In the genomic region with DNA sequence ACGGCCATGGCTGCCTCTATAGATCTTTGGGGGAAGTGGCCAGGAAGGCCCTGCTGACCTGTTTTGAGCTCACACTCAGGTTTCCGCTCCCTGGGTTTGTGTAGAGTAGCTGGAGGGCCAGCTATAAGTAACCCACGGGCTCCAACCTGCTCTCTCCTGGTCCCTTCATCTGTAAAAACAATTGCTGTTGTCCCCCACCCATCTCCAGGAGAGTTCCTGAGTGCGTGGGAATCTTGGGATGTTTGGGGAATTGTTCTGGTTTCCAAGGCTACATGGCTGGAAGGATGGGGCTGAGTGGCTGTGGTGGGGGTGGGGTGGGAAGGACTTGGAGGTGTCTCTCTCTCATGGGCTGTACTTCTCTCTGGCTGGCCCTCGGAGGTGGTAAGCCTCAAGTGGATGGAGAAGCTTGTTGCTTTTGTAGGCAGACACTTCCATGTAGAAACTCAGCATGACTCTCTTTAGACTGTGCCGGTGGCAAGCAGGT, we compare ENCODE assay signal across 8 mouse cellular contexts.
DNase-seq lines count a peak whose midpoint lies in the region; ATAC-seq lines count a peak whose summit lies in the region.

No protein-coding gene starts in this region.

- H3K27ac ChIP-seq in brown adipose tissue, adult 24 weeks (replicated peaks; ENCODE audit: low read depth, low read length) = 0 out of 2 replicates have a peak overlapping the region, but pooled peaks have one; percentile 29
- 0 out of 2 replicates have a peak overlapping the region, but pooled peaks have one; percentile 17 for H3K27ac ChIP-seq in embryonic facial prominence, embryonic 12.5 days
- peak overlapping the region; percentile 82 for H3K27ac ChIP-seq in hindbrain, embryonic 10.5 days
- peak overlapping the region; percentile 89 for H3K27ac ChIP-seq in midbrain, embryonic 10.5 days (replicated peaks)

- ATAC-seq in embryonic facial prominence, embryonic 12.5 days (ENCODE audit: insufficient number of reproducible peaks, insufficient read depth, low FRiP score, low TSS enrichment) = no peak
- ATAC-seq in frontal cortex, adult (ENCODE audit: low TSS enrichment) = no peak

- no peaks in the 10 kb centered on the region for H3K9me3 ChIP-seq in embryonic facial prominence, embryonic 12.5 days
- H3K9me3 ChIP-seq in hindbrain, embryonic 10.5 days = no peaks in the 10 kb centered on the region
- H3K9me3 ChIP-seq in midbrain, embryonic 10.5 days (replicated peaks) = no peaks in the 10 kb centered on the region

- H3K4me2 ChIP-seq in embryonic facial prominence, embryonic 12.5 days (replicated peaks) = no peak overlapping the region

- no peaks in the 10 kb centered on the region for H3K27me3 ChIP-seq in embryonic facial prominence, embryonic 12.5 days
- H3K27me3 ChIP-seq in hindbrain, embryonic 10.5 days (ENCODE audit: insufficient read depth, poor library complexity, severe bottlenecking) = 0 out of 2 replicates have a peak, but pooled peaks cover 6% of the 10 kb centered on the region
- peaks cover 12% of the 10 kb centered on the region for H3K27me3 ChIP-seq in midbrain, embryonic 10.5 days (ENCODE audit: low read depth, poor library complexity, severe bottlenecking)

- peaks cover 14% of the 10 kb centered on the region for H3K4me1 ChIP-seq in brown adipose tissue, adult 24 weeks (ENCODE audit: control insufficient read depth, insufficient read depth, insufficient read length, low read length)
- H3K4me1 ChIP-seq in embryonic facial prominence, embryonic 12.5 days = peaks cover 42% of the 10 kb centered on the region
- peaks cover 61% of the 10 kb centered on the region for H3K4me1 ChIP-seq in hindbrain, embryonic 10.5 days (replicated peaks)
- peaks cover 73% of the 10 kb centered on the region for H3K4me1 ChIP-seq in midbrain, embryonic 10.5 days

- no peaks in the 10 kb centered on the region for H3K36me3 ChIP-seq in embryonic facial prominence, embryonic 12.5 days
- H3K36me3 ChIP-seq in hindbrain, embryonic 10.5 days = no peaks in the 10 kb centered on the region
- no peaks in the 10 kb centered on the region for H3K36me3 ChIP-seq in midbrain, embryonic 10.5 days

- no peak overlapping the region for H3K9ac ChIP-seq in embryonic facial prominence, embryonic 12.5 days

- DNase-seq in hindbrain, embryonic 10.5 days (ENCODE audit: low spot score) = peak; percentile 41
- DNase-seq in midbrain, embryonic 10.5 days (ENCODE audit: low spot score) = peak; percentile 68
- no peak for DNase-seq in cerebellum, adult 11-12 months
- no peak for DNase-seq in right cerebral cortex, postnatal 4 days
- DNase-seq in frontal cortex, postnatal 25 days (ENCODE audit: low spot score in 2 of 2) = no peak

- H3K4me3 ChIP-seq in brown adipose tissue, adult 24 weeks (ENCODE audit: insufficient read depth, low read depth, low read length) = no peak overlapping the region
- H3K4me3 ChIP-seq in embryonic facial prominence, embryonic 12.5 days = no peak overlapping the region
- H3K4me3 ChIP-seq in hindbrain, embryonic 10.5 days = no peak overlapping the region
- H3K4me3 ChIP-seq in midbrain, embryonic 10.5 days = peak overlapping the region; percentile 22

- 41% methylated on average over 6 of the region's 6 CpGs for WGBS in embryonic facial prominence, embryonic 12.5 days
- WGBS in hindbrain, embryonic 10.5 days = 14% methylated on average over 6 of the region's 6 CpGs
- 14% methylated on average over 6 of the region's 6 CpGs for WGBS in midbrain, embryonic 10.5 days

Comparison
In these comparisons a context has a peak if more than half of its experiments do, and no peak if none do; other contexts are left out.
1. H3K27ac ChIP-seq: peak in every context shown above with its lines; median percentile 89 in midbrain, embryonic 10.5 days; 82 in hindbrain, embryonic 10.5 days; 29 in brown adipose tissue, adult 24 weeks; 17 in embryonic facial prominence, embryonic 12.5 days.
2. DNase-seq: peak in hindbrain, embryonic 10.5 days (single experiment) and midbrain, embryonic 10.5 days (single experiment); none in cerebellum, adult 11-12 months (single experiment), right cerebral cortex, postnatal 4 days (single experiment) and frontal cortex, postnatal 25 days (0 of 2).